8 mouse cellular contexts compared by ENCODE assay signal in the genomic region with DNA sequence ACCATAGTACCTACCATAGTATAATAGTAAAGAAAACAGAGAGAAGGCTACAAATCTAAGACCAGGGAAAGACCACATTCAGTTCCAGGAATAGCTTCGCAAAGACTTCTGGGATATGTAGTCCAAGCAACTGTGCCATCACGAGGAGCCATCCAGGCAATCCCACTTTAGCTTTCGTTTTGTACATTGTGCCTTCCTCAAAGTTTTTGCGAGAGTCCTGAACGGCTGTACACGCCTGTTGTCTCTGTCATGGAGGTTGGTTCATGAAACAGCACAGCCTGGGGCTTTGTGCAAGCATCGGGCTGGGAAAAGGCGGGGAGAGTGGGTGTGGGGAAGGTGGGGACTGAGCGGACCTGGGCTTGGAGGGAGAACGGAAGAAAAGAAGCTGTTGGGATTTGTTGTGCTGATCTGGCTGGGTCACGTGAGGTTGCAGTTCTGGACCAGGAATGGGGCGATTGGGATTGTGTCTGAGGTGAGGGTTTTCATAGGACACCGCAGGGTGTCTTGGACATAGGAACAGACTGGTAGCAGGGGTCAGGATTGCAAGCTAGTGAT. TPM values are rescaled to one million over a fixed set of nuclear protein-coding genes. Genes with fewer than 3 reads are reported as not detected.
A peak's percentile ranks its signal among the peaks of the same experiment; 100 is the strongest.
DNase-seq lines count a peak whose midpoint lies in the region; ATAC-seq lines count a peak whose summit lies in the region.

TSS of gene Zfp455 (plus strand) at position 167 of the 555 bp plus-strand sequence.

- H3K36me3 ChIP-seq in hindbrain, embryonic 14.5 days (replicated peaks; ENCODE audit: control insufficient read depth, insufficient read depth) = no peaks in the 10 kb centered on the region

- H3K4me1 ChIP-seq in hindbrain, embryonic 14.5 days (replicated peaks; ENCODE audit: control insufficient read depth, insufficient read depth, low read length) = no peaks in the 10 kb centered on the region

- H3K27ac ChIP-seq in hindbrain, embryonic 14.5 days = peak within 1 kb of the TSS; percentile 58; the same call in 1 of the 2 replicates

- peak within 1 kb of the TSS; percentile 64 for H3K4me3 ChIP-seq in hindbrain, embryonic 14.5 days (replicated peaks; ENCODE audit: low read length)

- peak; percentile 92 for ATAC-seq in hindbrain, embryonic 14.5 days (ENCODE audit: low FRiP score)

- WGBS in hindbrain, embryonic 14.5 days = 1% methylated on average over 13 of the region's 13 CpGs

- peak; percentile 83 for DNase-seq in NIH3T3 (ENCODE audit: low read depth)
- peak; percentile 84 for DNase-seq in cerebellum, adult 9-10 months
- DNase-seq in frontal cortex, postnatal 25 days (ENCODE audit: low spot score in 2 of 2) = peak; percentile 27 to 46
- DNase-seq in hindbrain, embryonic 14.5 days (ENCODE audit: low spot score) = peak; percentile 83
- DNase-seq in layer of hippocampus, postnatal 25 days (ENCODE audit: extremely low spot score in 1 of 2, low spot score in 1 of 2) = peak; percentile 52 to 57
- peak; percentile 45 for DNase-seq in lung, postnatal 14 days
- DNase-seq in retina, adult 2 months (ENCODE audit: low read depth, low spot score) = peak; percentile 59
- DNase-seq in urinary bladder, postnatal 14 days (ENCODE audit: low spot score) = peak; percentile 35

- no peaks in the 10 kb centered on the region for H3K27me3 ChIP-seq in hindbrain, embryonic 14.5 days (ENCODE audit: control insufficient read depth, insufficient read depth, low read length)

- H3K9ac ChIP-seq in hindbrain, embryonic 14.5 days = peak within 1 kb of the TSS; percentile 69

- no peaks in the 10 kb centered on the region for H3K9me3 ChIP-seq in hindbrain, embryonic 14.5 days (ENCODE audit: control insufficient read depth, low read length)

- H3K4me2 ChIP-seq in hindbrain, embryonic 14.5 days (replicated peaks) = peak within 1 kb of the TSS; percentile 66

RNA-seq across cellular contexts. Expression of gene Zfp455, which starts in this region (rescaled TPM):
- 2.1 and 2.3 TPM in 2 replicates for polyA plus RNA-seq in hindbrain, embryonic 14.5 days (2014; fragmentation: Nextera tagmentation; extraction: Ambion mirVana)
- 1 to 10 TPM; 2.8 to 3.2 TPM for total RNA-seq in layer of hippocampus, postnatal 25 days (2021)

Comparison
In these comparisons a context has a peak if more than half of its experiments do, and no peak if none do; other contexts are left out.
1. Peak in every context shown above with its lines: DNase-seq, ATAC-seq, H3K4me3 ChIP-seq and H3K27ac ChIP-seq.